Mouse (Mus musculus) lung, adult 2 months (tissue): ENCODE results near the gene Mrpl45. TPM values are rescaled to one million over a fixed set of nuclear protein-coding genes. Genes with fewer than 3 reads are reported as not detected.
A peak's percentile ranks its signal among the peaks of the same experiment; 100 is the strongest.

ENCODE experiments used
- DNase-seq: peaks from one replicate; pipeline ENCODE4 v3.0.0; 2022
- H3K4me1 ChIP-seq: fragments of 200-500 bp; 2 replicates; pipeline ENCODE4 v1.6.1; 2011; ENCODE audit warnings: low read length; ENCODE audit not compliant: control insufficient read depth, insufficient read depth
- H3K4me3 ChIP-seq: fragments of 200-500 bp; replicated peaks from 2 replicates; pipeline ENCODE3; 2011; ENCODE audit warnings: low read depth, mild to moderate bottlenecking, control low read depth, low read length; ENCODE audit errors: extremely low read depth
- CTCF ChIP-seq: fragments of 200-500 bp; IDR thresholded peaks from 2 replicates; pipeline ENCODE4 v1.5.1; 2011; ENCODE audit warnings: mild to moderate bottlenecking, low read length, control low read depth; ENCODE audit not compliant: insufficient read depth
- POLR2A ChIP-seq: fragments of 200-500 bp; IDR thresholded peaks from 2 replicates; pipeline ENCODE4 v1.6.1; 2011; ENCODE audit warnings: low read depth, mild to moderate bottlenecking, control low read depth, low read length, borderline replicate concordance; ENCODE audit errors: extremely low read depth
- WGBS: fragments of 180-500 bp; shearing (Covaris S2); methylation state at CpG from one replicate; pipeline ENCODE4 v1.1.7; 2018; 5-methylcytosine and 5-hydroxymethylcytosine counted together
- polyA plus RNA-seq: library from polyadenylated mRNA; depleted of rRNA; stranded (reverse); fragments of >200 nt; gene quantifications from 2 replicates; pipeline ENCODE4 v1.2.3, GENCODE M21; 2012

The Mrpl45 gene
- polyA plus RNA-seq, 1 experiment = 8.3 TPM

DNA sequence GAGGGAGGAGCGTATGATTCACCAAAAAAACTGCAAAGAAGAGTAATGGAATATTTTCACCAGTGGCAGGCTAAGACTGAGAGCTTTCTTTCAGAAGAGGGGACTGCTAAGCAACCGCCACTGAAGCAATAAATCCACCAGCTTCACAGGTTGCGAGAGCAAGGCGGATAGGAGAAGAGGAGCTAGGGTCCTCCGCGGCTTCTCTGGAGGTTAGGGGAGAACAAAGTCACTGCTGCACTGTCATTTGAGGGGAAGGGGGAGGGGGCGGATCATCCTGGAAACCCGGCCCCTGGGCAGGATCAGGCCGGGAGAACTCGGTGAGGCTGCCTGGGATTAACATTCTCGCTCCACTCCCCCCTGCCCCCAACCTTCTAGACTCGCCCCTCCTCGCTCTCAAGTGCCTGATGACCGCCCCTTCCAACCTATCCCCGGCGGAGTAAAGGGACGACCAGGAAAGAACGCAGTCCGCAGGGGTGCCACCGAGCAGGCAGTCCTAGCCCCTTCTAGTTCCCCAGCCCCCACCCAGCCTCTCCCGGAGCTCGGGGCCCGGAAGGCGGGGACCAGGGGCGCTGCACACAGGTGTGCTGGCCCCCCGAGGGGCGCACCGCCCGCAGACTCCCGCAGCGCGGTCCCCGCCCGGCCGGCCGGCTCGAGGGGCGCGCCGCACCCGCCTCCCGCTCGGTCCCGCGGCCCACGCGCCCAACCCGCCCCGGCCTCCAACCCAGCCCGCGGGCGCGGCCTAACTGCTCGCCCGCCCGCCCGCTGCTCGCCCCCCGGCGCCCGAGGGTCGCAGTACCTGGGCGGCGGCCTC lies 35.9 kb upstream of the Mrpl45 start:
- peak; percentile 48; the same call in 1 of the 2 replicates for TF ChIP-seq POLR2A
- TF ChIP-seq CTCF = no peak
- peaks cover 5% of the 10 kb centered on the region for H3K4me1 ChIP-seq
- DNase-seq = peak; percentile 49
- WGBS = under 1% methylated on average over 63 of the region's 64 CpGs
- peak overlapping the region; percentile 64 for H3K4me3 ChIP-seq

- peaks cover 4% of the 10 kb centered on the region for H3K4me1 ChIP-seq
- TF ChIP-seq POLR2A (peak; percentile 83; the same call in 1 of the 2 replicates), CTCF (no peak)
- H3K4me3 ChIP-seq = peak within 1 kb of the TSS; percentile 90
- peak; percentile 76 for DNase-seq
- WGBS = 1% methylated on average over 52 of the region's 83 CpGs
Observed at GRCm38 (mm10) chr11:97280216-97280861, 35.2 kb upstream of the Mrpl45 start, which contains the start of gene Npepps. Gene Npepps, minus strand, starts transcription at chr11:97280638.

GRCm38 (mm10) chr11:97282179-97282578 lies 33.3 kb upstream of the Mrpl45 start:
- DNase-seq = no peak
- WGBS = 64% methylated on average over 6 of the region's 6 CpGs
- Histone ChIP-seq H3K4me1 (peaks cover 2% of the 10 kb centered on the region; the same call in 1 of the 2 replicates), H3K4me3 (no peak overlapping the region)
- TF ChIP-seq POLR2A (no peak), CTCF (no peak)

DNA sequence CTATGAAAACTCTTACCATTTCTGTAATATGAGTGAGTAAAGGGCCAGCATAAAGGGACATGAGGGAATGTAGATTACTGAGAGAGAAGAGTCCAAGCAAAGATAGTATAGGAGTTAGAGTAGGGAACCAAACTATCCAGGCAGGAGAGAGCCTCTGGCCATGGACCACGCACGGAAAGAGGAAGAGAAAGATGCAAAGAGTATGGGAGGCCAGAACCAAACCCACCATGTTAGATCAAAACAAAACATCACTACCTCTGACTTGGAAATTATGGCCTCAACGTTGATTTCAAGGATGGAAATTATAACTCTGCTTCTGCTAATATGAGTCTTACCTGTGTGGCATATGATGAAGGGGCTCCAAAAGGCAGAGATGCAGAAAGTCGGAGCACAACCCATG lies 30.7 kb upstream of the Mrpl45 start:
- no peak for TF ChIP-seq POLR2A
- no peak for TF ChIP-seq CTCF
- no peak for DNase-seq
- 73% methylated on average over 4 of the region's 4 CpGs for WGBS
- Histone ChIP-seq H3K4me1 (no peaks in the 10 kb centered on the region; the same call in 1 of the 2 replicates), H3K4me3 (no peak overlapping the region)

DNA sequence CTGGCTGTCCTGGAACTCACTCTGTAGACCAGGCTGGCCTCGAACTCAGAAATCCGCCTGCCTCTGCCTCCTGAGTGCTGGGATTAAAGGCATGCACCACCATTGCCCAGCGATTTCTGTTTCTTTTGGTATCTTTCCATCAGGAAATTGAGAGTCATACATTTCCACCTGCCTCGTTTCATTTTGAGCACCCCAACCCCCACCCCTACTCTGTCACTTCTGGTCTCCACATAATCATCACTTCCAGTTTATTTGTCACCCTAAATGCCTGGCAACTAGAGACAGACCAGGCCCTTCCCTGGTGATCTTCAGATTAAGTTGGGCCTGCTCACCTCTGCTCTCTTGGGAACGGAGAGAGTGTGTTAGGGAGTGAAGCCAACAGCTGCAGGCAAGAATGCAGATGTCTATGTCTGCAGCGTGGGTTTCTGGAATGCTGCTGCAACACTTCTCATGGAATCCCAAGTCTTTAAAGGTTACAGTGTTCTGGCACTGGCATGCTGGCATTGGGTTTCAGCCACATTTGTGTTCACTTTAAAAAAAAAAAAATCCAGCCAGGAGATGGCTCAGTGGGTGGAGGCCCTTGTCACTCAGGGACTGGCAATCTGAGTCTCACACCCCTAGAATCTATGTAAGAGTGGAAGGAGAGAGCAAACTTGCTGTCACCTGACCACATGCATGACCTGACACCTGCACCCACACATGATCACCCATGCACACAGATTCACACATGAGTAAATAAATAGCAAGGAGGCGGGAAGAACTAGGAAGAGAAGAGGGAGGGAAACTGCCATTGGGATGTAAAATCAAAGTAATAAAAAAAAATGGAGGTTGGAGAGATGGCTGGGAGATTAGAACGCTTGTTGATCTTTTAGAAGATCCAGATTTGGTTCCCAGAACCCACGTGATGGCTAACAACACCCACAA lies 29.4 kb upstream of the Mrpl45 start:
- TF ChIP-seq CTCF = no peak
- no peak for TF ChIP-seq POLR2A
- H3K4me1 ChIP-seq = no peaks in the 10 kb centered on the region; the same call in 1 of the 2 replicates
- H3K4me3 ChIP-seq = no peak overlapping the region
- WGBS = 58% methylated on average over 9 of the region's 9 CpGs
- no peak for DNase-seq

DNA sequence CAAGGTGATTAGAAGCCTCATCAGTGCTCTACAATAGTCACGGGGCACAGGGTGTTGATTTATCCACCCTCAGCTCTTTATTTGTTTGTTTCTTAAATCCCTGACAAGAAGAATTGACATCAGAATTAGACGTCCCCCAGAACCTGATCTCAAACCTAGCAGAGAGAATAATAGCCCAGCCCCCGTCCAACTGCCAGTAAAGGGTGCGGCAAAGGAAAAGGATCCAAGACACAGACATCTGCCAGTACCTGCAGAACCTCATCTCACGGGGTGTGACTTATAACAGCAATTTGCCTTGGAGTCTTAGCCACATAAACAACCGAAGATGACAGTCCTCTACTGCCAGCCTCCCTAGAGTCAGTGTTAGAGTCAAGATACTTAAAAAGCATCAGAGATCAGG lies 28.5 kb upstream of the Mrpl45 start:
- Histone ChIP-seq H3K4me1 (no peaks in the 10 kb centered on the region; the same call in 1 of the 2 replicates), H3K4me3 (no peak overlapping the region)
- 56% methylated on average over 6 of the region's 6 CpGs for WGBS
- no peak for DNase-seq
- TF ChIP-seq CTCF (no peak), POLR2A (no peak)

DNA sequence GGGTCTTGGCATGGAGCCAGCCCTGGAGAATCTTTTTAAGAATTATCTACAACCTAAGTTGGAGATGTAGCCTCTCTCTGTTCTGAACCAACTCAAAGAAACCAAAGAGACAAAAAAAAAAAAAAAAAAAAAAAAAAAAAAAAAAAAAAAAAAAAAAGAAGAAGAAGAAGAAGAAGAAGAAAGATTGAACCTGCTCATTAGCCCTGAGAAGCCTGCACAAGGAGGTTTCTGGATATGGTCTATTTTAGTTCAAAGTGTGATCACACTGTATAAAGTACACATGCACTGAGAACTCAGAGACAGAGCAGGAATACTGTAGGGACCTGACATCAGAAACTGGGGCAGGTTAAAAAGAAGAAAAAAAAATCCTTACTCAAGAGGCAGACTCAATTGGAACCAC lies 27.9 kb upstream of the Mrpl45 start:
- Histone ChIP-seq H3K4me1 (no peaks in the 10 kb centered on the region; the same call in 1 of the 2 replicates), H3K4me3 (no peak overlapping the region)
- DNase-seq = no peak
- TF ChIP-seq POLR2A (no peak), CTCF (no peak)

GRCm38 (mm10) chr11:97289276-97290230 lies 26.0 kb upstream of the Mrpl45 start:
- 49% methylated on average over 12 of the region's 12 CpGs for WGBS
- Histone ChIP-seq H3K4me1 (no peaks in the 10 kb centered on the region; the same call in 1 of the 2 replicates), H3K4me3 (no peak overlapping the region)
- TF ChIP-seq CTCF = no peak
- no peak for DNase-seq

DNA sequence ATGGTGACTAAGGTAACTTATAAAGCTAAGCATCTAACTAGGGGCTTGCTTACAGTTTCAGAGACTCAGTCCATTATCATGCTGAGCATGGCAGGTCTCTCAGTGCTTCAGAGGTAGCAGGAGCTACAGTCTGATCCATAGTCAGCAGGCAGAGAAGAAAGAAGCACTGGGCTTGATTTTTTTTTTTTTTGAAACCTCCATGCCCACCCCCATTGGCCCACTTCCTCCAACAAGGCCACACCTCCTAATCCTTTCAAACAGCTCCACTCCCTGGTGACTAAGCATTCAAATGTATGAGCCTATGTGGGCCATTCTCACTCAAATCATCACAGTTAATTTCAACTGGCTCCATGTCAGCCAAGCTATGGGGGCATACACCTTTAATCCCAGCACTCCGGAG lies 22.8 kb upstream of the Mrpl45 start:
- Histone ChIP-seq H3K4me3 (no peak overlapping the region), H3K4me1 (no peaks in the 10 kb centered on the region; the same call in 1 of the 2 replicates)
- no peak for TF ChIP-seq CTCF
- TF ChIP-seq POLR2A = no peak
- no peak for DNase-seq
- 97% methylated on average over 1 of the region's 1 CpGs for WGBS
